Comparison of ENCODE assay signal across 9 mouse cellular contexts in genomic region chr15:94628830-94629601, GRCm38 (mm10). TPM values are rescaled to one million over a fixed set of nuclear protein-coding genes. Genes with fewer than 3 reads are reported as not detected.
DNase-seq lines count a peak whose midpoint lies in the region; ATAC-seq lines count a peak whose summit lies in the region.
"Had no signal": no experiment of that assay in that cellular context is flagged by ENCODE, and none has a peak within 500 bp of the region (broad histone marks: within the 10 kb centered on the region; RNA-seq: fewer than 3 reads in every experiment).

Tmem117 (plus strand) TSS chr15:94629232.

- H3K9ac ChIP-seq in intestine, embryonic 14.5 days (ENCODE audit: low read length) = peak within 1 kb of the TSS; percentile 57
- H3K9ac ChIP-seq in liver, embryonic 12.5 days = peak within 1 kb of the TSS; percentile 27; the same call in 1 of the 2 replicates
- peak within 1 kb of the TSS; percentile 69 for H3K9ac ChIP-seq in neural tube, embryonic 11.5 days (ENCODE audit: low read length)

- H3K36me3 ChIP-seq in intestine, embryonic 14.5 days (ENCODE audit: control insufficient read depth, insufficient read depth, low read length) = no peaks in the 10 kb centered on the region
- no peaks in the 10 kb centered on the region for H3K36me3 ChIP-seq in liver, embryonic 12.5 days
- H3K36me3 ChIP-seq in neural tube, embryonic 11.5 days (ENCODE audit: control insufficient read depth, insufficient read depth, low read length) = no peaks in the 10 kb centered on the region

- DNase-seq in left cerebral cortex, postnatal 10 days (ENCODE audit: extremely low spot score in 1 of 2, low spot score in 2 of 2) = peak in 1 of 2 experiments; percentile 66
- DNase-seq in left cerebral cortex, adult 8-10 months (ENCODE audit: low spot score in 2 of 2) = no peak
- DNase-seq in cerebellum, postnatal 36 days = peak; percentile 66
- peak; percentile 28 to 36 for DNase-seq in gastrocnemius, postnatal 36 days
- peak; percentile 67 for DNase-seq in intestine, embryonic 14.5 days (ENCODE audit: low spot score)
- DNase-seq in neural tube, embryonic 11.5 days (ENCODE audit: low spot score) = peak; percentile 64
- DNase-seq in T-cell, adult 2 months (ENCODE audit: low spot score) = no peak

- WGBS in intestine, embryonic 14.5 days = under 1% methylated on average over 85 of the region's 96 CpGs
- WGBS in liver, embryonic 12.5 days (ENCODE audit: insufficient replicate concordance) = 2% methylated on average over 79 of the region's 96 CpGs
- under 1% methylated on average over 50 of the region's 96 CpGs for WGBS in neural tube, embryonic 11.5 days

- peak within 1 kb of the TSS; percentile 97 for H3K4me2 ChIP-seq in intestine, embryonic 14.5 days (ENCODE audit: low read length)
- H3K4me2 ChIP-seq in liver, embryonic 12.5 days = peak within 1 kb of the TSS; percentile 66
- H3K4me2 ChIP-seq in neural tube, embryonic 11.5 days (ENCODE audit: low read depth) = peak within 1 kb of the TSS; percentile 91

- H3K4me1 ChIP-seq in intestine, embryonic 14.5 days (replicated peaks; ENCODE audit: control insufficient read depth, insufficient read depth, low read length) = 0 out of 2 replicates have a peak, but pooled peaks cover 4% of the 10 kb centered on the region
- no peaks in the 10 kb centered on the region for H3K4me1 ChIP-seq in liver, embryonic 12.5 days
- no peaks in the 10 kb centered on the region for H3K4me1 ChIP-seq in neural tube, embryonic 11.5 days (ENCODE audit: control insufficient read depth, insufficient read depth, low read length)

- H3K27ac ChIP-seq in intestine, embryonic 14.5 days (ENCODE audit: low read depth) = no peak within 1 kb of the TSS
- no peak within 1 kb of the TSS for H3K27ac ChIP-seq in liver, embryonic 12.5 days
- H3K27ac ChIP-seq in neural tube, embryonic 11.5 days (ENCODE audit: low read depth, low read length) = no peak within 1 kb of the TSS

- H3K4me3 ChIP-seq in intestine, embryonic 14.5 days (ENCODE audit: low read depth, low read length) = peak within 1 kb of the TSS; percentile 50
- H3K4me3 ChIP-seq in liver, embryonic 12.5 days = peak within 1 kb of the TSS; percentile 56
- peak within 1 kb of the TSS; percentile 71 for H3K4me3 ChIP-seq in neural tube, embryonic 11.5 days (ENCODE audit: low read depth, low read length)

- H3K9me3 ChIP-seq in intestine, embryonic 14.5 days (ENCODE audit: control insufficient read depth, low read length) = no peaks in the 10 kb centered on the region
- H3K9me3 ChIP-seq in liver, embryonic 12.5 days (replicated peaks) = no peaks in the 10 kb centered on the region
- no peaks in the 10 kb centered on the region for H3K9me3 ChIP-seq in neural tube, embryonic 11.5 days (ENCODE audit: control insufficient read depth, low read length)

- intact Hi-C loops in left cerebral cortex, postnatal 10 days (cut with DNase I) = no loop called here
- intact Hi-C loops in gastrocnemius, postnatal 36 days (cut with DNase I) = loop anchor here (2.0 kb wide), 1 partner anchor 30 kb away; no protein-coding TSS in a partner anchor

- ATAC-seq in intestine, embryonic 14.5 days (replicated peaks; ENCODE audit: low FRiP score, low TSS enrichment, low read depth) = peak; percentile 72
- ATAC-seq in liver, embryonic 12.5 days = no peak
- ATAC-seq in neural tube, embryonic 11.5 days (ENCODE audit: insufficient read depth, low FRiP score, low TSS enrichment) = peak; percentile 84

- H3K27me3 ChIP-seq in intestine, embryonic 14.5 days (replicated peaks; ENCODE audit: control insufficient read depth, insufficient read depth, low read length) = peaks cover 19% of the 10 kb centered on the region
- peaks cover 55% of the 10 kb centered on the region for H3K27me3 ChIP-seq in liver, embryonic 12.5 days (replicated peaks)
- H3K27me3 ChIP-seq in neural tube, embryonic 11.5 days (ENCODE audit: control insufficient read depth, insufficient read depth, low read length) = no peaks in the 10 kb centered on the region; the same call in 1 of the 2 replicates

RNA-seq across cellular contexts. Expression of gene Tmem117, which starts in this region (rescaled TPM):
- total RNA-seq in left cerebral cortex, postnatal 10 days (2021) = 10 to 100 TPM; 12.6 to 13.7 TPM
- total RNA-seq in left cerebral cortex, adult 8-10 months (2022) = 10 to 100 TPM in 1 of 4 experiments, 1 to 10 TPM in 3; 8.2 to 10.0 (median 9.2) TPM
- 10 to 100 TPM; 21.2 to 21.3 TPM for total RNA-seq in gastrocnemius, postnatal 36 days (2021)
- 2.5 and 3.1 TPM in 2 replicates for polyA plus RNA-seq in intestine, embryonic 14.5 days (2014; fragmentation: Nextera tagmentation; extraction: Ambion mirVana)
- polyA plus RNA-seq in liver, embryonic 12.5 days (2016; fragmentation: Nextera tagmentation; extraction: Ambion mirVana) = not detected in 2 replicates
- polyA plus RNA-seq in neural tube, embryonic 11.5 days (2014; fragmentation: Nextera tagmentation; extraction: Ambion mirVana) = 3.1 and 3.8 TPM in 2 replicates
- total RNA-seq: neutrophil, adult 5-6 weeks had no signal

Comparison
In these comparisons a context has a peak if more than half of its experiments do, and no peak if none do; other contexts are left out.
1. DNase-seq: peak in cerebellum, postnatal 36 days (2 of 2), gastrocnemius, postnatal 36 days (2 of 2), intestine, embryonic 14.5 days (single experiment) and neural tube, embryonic 11.5 days (single experiment); none in left cerebral cortex, adult 8-10 months (0 of 2) and T-cell, adult 2 months (single experiment).
2. Peak in every context shown above with its lines, with median percentiles within 50 percentile points of each other: H3K4me2 ChIP-seq, H3K4me3 ChIP-seq and H3K9ac ChIP-seq.